Mouse (Mus musculus) brain, embryonic 14.5 days (tissue): ENCODE measurements at regions not wholly inside any gene's neighbourhood (a gene's known extent, or its start where the extent isn't known, plus 50 kb on each side); places are given as distances from the start of the nearest gene placed in this dataset.

ENCODE experiments used
- CTCF ChIP-seq: fragments of 200-500 bp; IDR thresholded peaks from 2 replicates; pipeline ENCODE4 v1.5.1; 2012; ENCODE audit warnings: inconsistent platforms, mild to moderate bottlenecking, moderate library complexity, borderline replicate concordance; ENCODE audit not compliant: insufficient read depth, insufficient read length; ENCODE audit errors: extremely low read depth
- POLR2A ChIP-seq: fragments of 200-500 bp; IDR thresholded peaks from 2 replicates; pipeline ENCODE4 v1.6.1; 2012; ENCODE audit warnings: mild to moderate bottlenecking, inconsistent platforms, borderline replicate concordance; ENCODE audit not compliant: poor library complexity, insufficient read depth, insufficient read length, severe bottlenecking; ENCODE audit errors: extremely low read depth

GRCm38 (mm10) chr4:81027558-81027957 is 117.1 kb downstream of the Lurap1l start:
- TF ChIP-seq CTCF (no peak), POLR2A (no peak)
